Comparison of ENCODE assay signal across 8 mouse cellular contexts in the genomic region with DNA sequence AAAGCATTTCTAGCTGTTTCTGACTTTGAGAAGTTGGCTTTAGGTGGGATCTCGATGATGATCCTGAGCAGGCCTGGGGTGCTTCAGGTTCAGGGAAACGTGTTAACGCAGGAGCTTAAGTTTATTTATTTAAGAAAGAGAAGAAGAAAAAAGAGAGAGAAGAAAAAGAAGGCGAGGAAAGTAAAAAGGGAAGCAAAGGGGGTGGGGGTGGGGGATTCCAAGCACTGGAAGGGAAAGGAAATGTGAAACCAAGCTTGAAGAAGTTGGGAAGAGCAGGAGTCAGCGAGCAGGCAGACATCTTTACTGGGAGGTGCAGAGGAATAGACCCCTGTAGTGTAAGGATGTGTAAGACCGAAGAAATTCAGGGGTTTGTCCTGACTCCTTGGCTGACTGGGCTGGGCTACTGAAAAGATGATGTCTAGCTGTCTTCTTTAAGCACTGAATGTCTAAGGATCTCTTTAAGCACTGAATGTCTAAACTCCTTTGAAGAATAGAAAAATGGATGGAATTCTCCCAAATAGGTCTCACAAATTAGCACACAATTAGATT. TPM values are rescaled to one million over a fixed set of nuclear protein-coding genes. Genes with fewer than 3 reads are reported as not detected.
DNase-seq lines count a peak whose midpoint lies in the region; ATAC-seq and TF ChIP-seq lines count a peak whose summit lies in the region.

No protein-coding gene starts in this region.

- H3K4me2 ChIP-seq in heart, embryonic 16.5 days (ENCODE audit: low read depth, low read length): no peak overlapping the region
- H3K4me2 ChIP-seq in stomach, embryonic 14.5 days (replicated peaks; ENCODE audit: low read depth, low read length): no peak overlapping the region
- H3K4me2 ChIP-seq in stomach, postnatal 0 days (replicated peaks; ENCODE audit: low read depth): no peak overlapping the region
- peak overlapping the region; percentile 34 for H3K4me2 ChIP-seq in hindbrain, embryonic 16.5 days (ENCODE audit: low read length)

- no peak overlapping the region for H3K4me3 ChIP-seq in heart, embryonic 16.5 days (ENCODE audit: low read length)
- no peak overlapping the region for H3K4me3 ChIP-seq in stomach, embryonic 14.5 days (ENCODE audit: low read depth, low read length)
- no peak overlapping the region for H3K4me3 ChIP-seq in stomach, postnatal 0 days (ENCODE audit: low read depth, low read length)
- no peak overlapping the region for H3K4me3 ChIP-seq in hindbrain, embryonic 16.5 days (ENCODE audit: low read length)

- no peak for TF ChIP-seq EP300 in stomach, postnatal 0 days (optimal IDR thresholded peaks at IDR 0.05)

- H3K9ac ChIP-seq in heart, embryonic 16.5 days (ENCODE audit: low read length): no peak overlapping the region
- no peak overlapping the region for H3K9ac ChIP-seq in stomach, embryonic 14.5 days (replicated peaks; ENCODE audit: low read depth, low read length)
- no peak overlapping the region for H3K9ac ChIP-seq in stomach, postnatal 0 days (ENCODE audit: low read length)
- no peak overlapping the region for H3K9ac ChIP-seq in hindbrain, embryonic 16.5 days (ENCODE audit: low read depth, low read length)

- peaks cover 8% of the 10 kb centered on the region for H3K9me3 ChIP-seq in heart, embryonic 16.5 days (replicated peaks; ENCODE audit: control insufficient read depth, low read length)
- no peaks in the 10 kb centered on the region for H3K9me3 ChIP-seq in stomach, embryonic 14.5 days (ENCODE audit: control insufficient read depth, low read depth, low read length)
- no peaks in the 10 kb centered on the region for H3K9me3 ChIP-seq in stomach, postnatal 0 days (ENCODE audit: control insufficient read depth, low read length)
- no peaks in the 10 kb centered on the region; the same call in 1 of the 2 replicates for H3K9me3 ChIP-seq in hindbrain, embryonic 16.5 days (ENCODE audit: control insufficient read depth, low read length)

- peaks cover 14% of the 10 kb centered on the region for H3K4me1 ChIP-seq in heart, embryonic 16.5 days (ENCODE audit: control insufficient read depth, insufficient read depth, low read length)
- peaks cover 3% of the 10 kb centered on the region; the same call in 1 of the 2 replicates for H3K4me1 ChIP-seq in stomach, embryonic 14.5 days (ENCODE audit: control insufficient read depth, insufficient read depth, low read length)
- H3K4me1 ChIP-seq in stomach, postnatal 0 days (replicated peaks; ENCODE audit: control insufficient read depth, insufficient read depth): no peaks in the 10 kb centered on the region
- peaks cover 6% of the 10 kb centered on the region for H3K4me1 ChIP-seq in hindbrain, embryonic 16.5 days (ENCODE audit: control insufficient read depth, insufficient read depth, low read depth, low read length)

- no peaks in the 10 kb centered on the region for H3K36me3 ChIP-seq in heart, embryonic 16.5 days (ENCODE audit: control insufficient read depth, insufficient read depth)
- no peaks in the 10 kb centered on the region for H3K36me3 ChIP-seq in stomach, embryonic 14.5 days (ENCODE audit: control insufficient read depth, insufficient read depth, low read length)
- no peaks in the 10 kb centered on the region for H3K36me3 ChIP-seq in stomach, postnatal 0 days (ENCODE audit: control insufficient read depth, insufficient read depth, low read length)
- no peaks in the 10 kb centered on the region for H3K36me3 ChIP-seq in hindbrain, embryonic 16.5 days (ENCODE audit: control insufficient read depth, insufficient read depth, low read length)

- no peaks in the 10 kb centered on the region for H3K27me3 ChIP-seq in heart, embryonic 16.5 days (ENCODE audit: control insufficient read depth, insufficient read depth, low read length)
- H3K27me3 ChIP-seq in stomach, embryonic 14.5 days (ENCODE audit: control insufficient read depth, insufficient read depth, low read length): no peaks in the 10 kb centered on the region
- H3K27me3 ChIP-seq in stomach, postnatal 0 days (ENCODE audit: control insufficient read depth, insufficient read depth, low read length): no peaks in the 10 kb centered on the region
- no peaks in the 10 kb centered on the region for H3K27me3 ChIP-seq in hindbrain, embryonic 16.5 days (replicated peaks; ENCODE audit: control insufficient read depth, insufficient read depth, low read length)

- no peak for DNase-seq in heart, adult 9 months (ENCODE audit: low spot score in 2 of 2)
- no peak for DNase-seq in stomach, postnatal 0 days (ENCODE audit: low spot score)
- DNase-seq in right cerebral cortex, postnatal 25 days: no peak
- no peak for DNase-seq in urinary bladder, postnatal 4 days (ENCODE audit: low spot score in 2 of 2)
- DNase-seq in kidney, adult 9 months: no peak

- no peak for TF ChIP-seq CTCF in stomach, postnatal 0 days (IDR thresholded peaks at IDR 0.05; ENCODE audit: low read depth)

- WGBS in heart, embryonic 16.5 days: 23% methylated on average over 6 of the region's 6 CpGs
- 17% methylated on average over 6 of the region's 6 CpGs for WGBS in stomach, embryonic 14.5 days
- WGBS in stomach, postnatal 0 days: 25% methylated on average over 6 of the region's 6 CpGs
- 36% methylated on average over 6 of the region's 6 CpGs for WGBS in hindbrain, embryonic 16.5 days

- ATAC-seq in heart, embryonic 16.5 days (replicated peaks; ENCODE audit: extremely low read depth, insufficient read depth, low FRiP score): no peak
- ATAC-seq in stomach, embryonic 14.5 days (ENCODE audit: insufficient number of reproducible peaks, insufficient read depth, low FRiP score, low read depth): no peak
- no peak for ATAC-seq in stomach, postnatal 0 days (ENCODE audit: low FRiP score, low TSS enrichment)
- peak; percentile 34; the same call in 1 of the 2 replicates for ATAC-seq in hindbrain, embryonic 16.5 days

- peak overlapping the region; percentile 27; the same call in 1 of the 2 replicates for H3K27ac ChIP-seq in heart, embryonic 16.5 days (ENCODE audit: low read length)
- peak overlapping the region; percentile 16; the same call in 1 of the 2 replicates for H3K27ac ChIP-seq in stomach, embryonic 14.5 days (ENCODE audit: low read length)
- no peak overlapping the region for H3K27ac ChIP-seq in stomach, postnatal 0 days (replicated peaks)
- no peak overlapping the region for H3K27ac ChIP-seq in hindbrain, embryonic 16.5 days (ENCODE audit: low read depth, low read length)

RNA-seq across cellular contexts. Expression of a gene that starts 1.7 kb away (rescaled TPM):
- 30.9 and 39.1 TPM in 2 replicates for polyA plus RNA-seq in heart, embryonic 16.5 days (2015; fragmentation: Nextera tagmentation; extraction: Ambion mirVana)
- not detected in 2 replicates for polyA plus RNA-seq in stomach, embryonic 14.5 days (2014; fragmentation: Nextera tagmentation; extraction: Ambion mirVana)
- 0.28 and 0.62 TPM in 2 replicates for polyA plus RNA-seq in stomach, postnatal 0 days (2015; fragmentation: Nextera tagmentation; extraction: Ambion mirVana)
- polyA plus RNA-seq in hindbrain, embryonic 16.5 days (2015; fragmentation: Nextera tagmentation; extraction: Ambion mirVana): 0.60 and 0.74 TPM in 2 replicates

Comparison
In these comparisons a context has a peak if more than half of its experiments do, and no peak if none do; other contexts are left out.
1. H3K27ac ChIP-seq: peak in heart, embryonic 16.5 days (single experiment) and stomach, embryonic 14.5 days (single experiment); none in stomach, postnatal 0 days (single experiment) and hindbrain, embryonic 16.5 days (single experiment).
2. RNA of a gene that starts 1.7 kb away (polyA plus RNA-seq): 30.9 to 39.1 TPM in heart, embryonic 16.5 days; 0.60 to 0.74 TPM in hindbrain, embryonic 16.5 days, 0.28 to 0.62 TPM in stomach, postnatal 0 days and not detected in stomach, embryonic 14.5 days; every median in the first group is over 10 times any median in the second.